Mouse (Mus musculus) cortical plate, adult 2 months (tissue): ENCODE data around the gene Zfp72. TPM values are rescaled to one million over a fixed set of nuclear protein-coding genes. Genes with fewer than 3 reads are reported as not detected.

Experiments
- H3K27ac ChIP-seq: fragments of 200-500 bp; 2 replicates; pipeline ENCODE4 v1.5.1; 2012; ENCODE audit warnings: low read length, control low read depth, inconsistent platforms; ENCODE audit not compliant: insufficient read depth
- H3K4me1 ChIP-seq: fragments of 200-500 bp; 2 replicates; pipeline ENCODE4 v1.6.1; 2011; ENCODE audit warnings: low read length; ENCODE audit not compliant: control insufficient read depth, insufficient read depth
- H3K4me3 ChIP-seq: fragments of 200-500 bp; 2 replicates; pipeline ENCODE4 v1.5.1; 2011; ENCODE audit warnings: mild to moderate bottlenecking, low read length, control low read depth; ENCODE audit not compliant: insufficient read depth
- CTCF ChIP-seq: fragments of 200-500 bp; IDR thresholded peaks from 2 replicates; pipeline ENCODE4 v1.5.1; 2011; ENCODE audit warnings: mild to moderate bottlenecking, control low read depth, low read length; ENCODE audit not compliant: insufficient read depth; ENCODE audit errors: extremely low read depth
- POLR2A ChIP-seq: fragments of 200-500 bp; IDR thresholded peaks from 2 replicates; pipeline ENCODE4 v1.6.1; 2011; ENCODE audit warnings: mild to moderate bottlenecking, low read length, control low read depth; ENCODE audit not compliant: insufficient read depth; ENCODE audit errors: extremely low read depth
- polyA plus RNA-seq: library from polyadenylated mRNA; depleted of rRNA; stranded (reverse); fragments of >200 nt; gene quantifications from 2 replicates; pipeline ENCODE4 v1.2.3, GENCODE M21; 2012; rRNA removed

Zfp72 gene
- polyA plus RNA-seq, 1 experiment, result 3.0 TPM

- Histone ChIP-seq H3K27ac (no peak overlapping the region), H3K4me1 (no peaks in the 10 kb centered on the region), H3K4me3 (no peak overlapping the region)
- TF ChIP-seq CTCF, result no peak
- TF ChIP-seq POLR2A, result no peak
These were observed 28.4 kb downstream of the Zfp72 start for GRCm38 (mm10) chr13:74362218-74362617.

GRCm38 (mm10) chr13:74356491-74356890 lies 34.1 kb downstream of the Zfp72 start:
- 0 out of 2 replicates have a peak, but pooled peaks cover 1% of the 10 kb centered on the region for H3K4me1 ChIP-seq
- no peak for TF ChIP-seq POLR2A
- no peak for TF ChIP-seq CTCF
- H3K27ac ChIP-seq, result no peak overlapping the region
- no peak overlapping the region for H3K4me3 ChIP-seq

GRCm38 (mm10) chr13:74350435-74350906 lies 40.2 kb downstream of the Zfp72 start:
- no peak for TF ChIP-seq POLR2A
- no peak for TF ChIP-seq CTCF
- H3K4me1 ChIP-seq, result peaks cover 1% of the 10 kb centered on the region; the same call in 1 of the 2 replicates
- peak overlapping the region; percentile 77 for H3K4me3 ChIP-seq
- H3K27ac ChIP-seq, result no peak overlapping the region

GRCm38 (mm10) chr13:74349566-74350434 lies 40.8 kb downstream of the Zfp72 start, which contains the start of the genes Sdha and Ccdc127:
TSS of gene Sdha (minus strand) at chr13:74350280.
TSS of gene Ccdc127 (plus strand) at chr13:74350309.
- Histone ChIP-seq H3K27ac (peak within 1 kb of the TSS; percentile 89), H3K4me3 (peak within 1 kb of the TSS; percentile 77), H3K4me1 (peaks cover 1% of the 10 kb centered on the region; the same call in 1 of the 2 replicates)
- no peak for TF ChIP-seq CTCF
- peak; percentile 94 for TF ChIP-seq POLR2A

- Histone ChIP-seq H3K4me1 (no peaks in the 10 kb centered on the region), H3K27ac (no peak overlapping the region), H3K4me3 (no peak overlapping the region)
- TF ChIP-seq POLR2A (no peak), CTCF (peak; percentile 39; the same call in 1 of the 2 replicates)
These were observed 49.6 kb downstream of the Zfp72 start for GRCm38 (mm10) chr13:74341036-74341435.

- H3K27ac ChIP-seq, result no peak overlapping the region
- H3K4me3 ChIP-seq, result no peak overlapping the region
- TF ChIP-seq POLR2A (no peak), CTCF (no peak)
- H3K4me1 ChIP-seq, result no peaks in the 10 kb centered on the region
These were observed 61.3 kb downstream of the Zfp72 start for GRCm38 (mm10) chr13:74329321-74329720.

Other genes with a start within 250 kb of the Zfp72 start
- gene Exoc3, start 182.1 kb downstream of the Zfp72 start, polyA plus RNA-seq, result 49.8 and 53.6 TPM in 2 replicates
- gene Ahrr, start 98.5 kb downstream of the Zfp72 start, polyA plus RNA-seq, result 0.85 and 1.1 TPM in 2 replicates
- gene Pdcd6, start 73.3 kb downstream of the Zfp72 start, polyA plus RNA-seq, result 139 and 150 TPM in 2 replicates
- 300 TPM in 2 replicates for gene Sdha, start 40.6 kb downstream of the Zfp72 start, polyA plus RNA-seq
- gene Ccdc127, start 40.5 kb downstream of the Zfp72 start, polyA plus RNA-seq, result 34.5 and 34.7 TPM in 2 replicates
- 0.17 and 0.21 TPM in 2 replicates for gene Lrrc14b, start 26.8 kb downstream of the Zfp72 start, polyA plus RNA-seq
- 33.4 and 35.4 TPM in 2 replicates for gene Ftl1-ps1, start 8.9 kb upstream of the Zfp72 start, polyA plus RNA-seq
- gene Zfp825, start 103.2 kb upstream of the Zfp72 start, polyA plus RNA-seq, result 7.1 and 8.3 TPM in 2 replicates
- gene Erap1, start 248.7 kb upstream of the Zfp72 start, polyA plus RNA-seq, result 7.8 and 7.9 TPM in 2 replicates